Mouse (Mus musculus): Measurements from ENCODE around the gene Map3k4.

Map3k4 gene

GRCm38 (mm10) chr17:12275756-12276155 lies 42.8 kb downstream of the Map3k4 start:
- intact Hi-C loops (cut with DNase I): loop anchor here (5.0 kb wide), 1 partner anchor 87 kb away; no protein-coding TSS in a partner anchor

DNA sequence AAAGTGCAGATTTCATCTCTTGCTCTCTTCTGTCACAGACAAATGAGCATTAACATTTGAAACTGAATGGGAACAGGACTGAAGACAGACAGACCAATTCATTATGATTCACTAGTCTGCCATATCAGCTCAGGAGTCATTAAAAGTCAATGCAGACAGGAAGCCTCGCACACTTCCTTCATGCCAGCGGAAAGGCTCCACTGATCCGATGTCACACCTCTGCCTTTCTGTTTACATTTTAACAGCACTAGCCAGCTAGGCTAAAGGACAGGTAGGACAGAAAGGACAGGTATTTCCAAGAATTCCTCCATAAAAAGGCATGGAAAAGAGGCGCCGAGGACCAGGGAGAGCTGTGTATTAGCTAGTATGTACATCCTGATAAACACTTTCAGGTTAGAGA lies 45.6 kb downstream of the Map3k4 start:
- intact Hi-C loops (cut with DNase I): no loop called here

DNA sequence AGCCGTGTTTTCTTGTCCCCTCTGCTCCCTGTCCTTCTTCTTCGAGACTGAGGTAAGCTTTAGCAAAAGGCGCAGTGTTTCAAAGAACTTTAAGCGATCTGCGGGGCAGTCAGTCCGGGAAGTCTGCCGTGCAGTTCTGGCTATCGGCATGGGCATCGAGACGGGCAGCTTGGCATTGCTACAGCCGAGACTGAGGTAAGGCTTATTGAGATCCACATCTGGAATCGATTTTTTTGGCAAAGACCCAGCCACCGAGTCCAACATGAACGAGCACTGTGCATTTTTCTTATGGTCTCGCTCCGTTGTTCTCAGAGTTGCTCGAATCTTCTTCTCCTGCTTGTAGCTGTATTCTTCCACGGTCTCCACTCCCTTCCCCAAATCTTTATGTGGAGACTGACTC lies 46.8 kb downstream of the Map3k4 start:
- intact Hi-C loops (cut with DNase I): no loop called here

GRCm38 (mm10) chr17:12268538-12268937 lies 50.1 kb downstream of the Map3k4 start:
- intact Hi-C loops (cut with DNase I): loop anchor here (5.0 kb wide), 2 partner anchors 44 to 99 kb away; no protein-coding TSS in a partner anchor

GRCm38 (mm10) chr17:12268091-12268490 lies 50.5 kb downstream of the Map3k4 start:
- intact Hi-C loops (cut with DNase I): loop anchor here (5.0 kb wide), 2 partner anchors 44 to 99 kb away; no protein-coding TSS in a partner anchor

DNA sequence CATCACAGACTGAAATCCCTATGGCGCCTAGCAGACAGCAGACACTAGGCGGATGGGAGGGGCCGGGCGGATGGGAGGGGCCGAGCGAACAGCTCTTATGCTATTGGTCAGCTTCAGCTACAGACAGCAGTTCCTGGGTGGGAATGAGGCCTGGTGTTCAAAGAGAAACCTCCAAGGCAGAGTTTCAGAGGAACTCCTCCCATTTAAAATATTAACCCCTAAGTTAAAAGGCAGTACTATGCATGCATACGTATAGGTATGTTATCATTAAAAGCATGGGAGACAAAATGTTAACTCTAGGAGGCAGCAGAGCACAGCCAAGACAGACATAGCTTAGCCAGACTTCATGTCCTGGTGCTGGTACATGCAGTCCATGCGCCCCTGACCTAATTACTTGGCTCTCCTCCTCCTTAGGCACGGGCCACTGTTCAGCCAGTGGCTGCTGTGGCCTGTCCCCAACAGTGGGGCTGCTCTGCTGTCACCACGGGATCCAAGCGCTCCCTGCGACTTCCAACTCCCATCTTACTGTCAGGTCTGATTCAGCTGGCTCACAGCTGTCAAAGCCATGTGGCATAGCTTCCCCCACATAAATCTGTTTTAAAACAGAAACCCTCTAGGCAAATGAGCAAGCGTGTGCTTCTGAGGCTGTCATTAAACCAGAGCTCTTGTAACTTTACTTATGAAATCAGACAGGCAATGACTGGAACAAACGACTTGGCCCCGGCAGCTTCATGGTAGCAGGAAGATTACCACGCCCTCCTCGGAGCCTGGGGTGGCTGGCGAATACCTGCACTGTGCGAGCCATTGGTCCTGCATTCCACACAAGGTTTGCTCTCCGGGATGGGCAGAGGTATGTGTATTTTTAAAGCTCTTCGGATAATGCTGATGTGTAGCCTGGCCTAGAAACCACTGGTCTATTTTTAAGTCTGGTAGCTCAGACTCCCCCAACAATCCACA lies 52.3 kb downstream of the Map3k4 start:
- intact Hi-C loops (cut with DNase I): loop anchor here (5.0 kb wide), 2 partner anchors 46 to 101 kb away; no protein-coding TSS in a partner anchor

DNA sequence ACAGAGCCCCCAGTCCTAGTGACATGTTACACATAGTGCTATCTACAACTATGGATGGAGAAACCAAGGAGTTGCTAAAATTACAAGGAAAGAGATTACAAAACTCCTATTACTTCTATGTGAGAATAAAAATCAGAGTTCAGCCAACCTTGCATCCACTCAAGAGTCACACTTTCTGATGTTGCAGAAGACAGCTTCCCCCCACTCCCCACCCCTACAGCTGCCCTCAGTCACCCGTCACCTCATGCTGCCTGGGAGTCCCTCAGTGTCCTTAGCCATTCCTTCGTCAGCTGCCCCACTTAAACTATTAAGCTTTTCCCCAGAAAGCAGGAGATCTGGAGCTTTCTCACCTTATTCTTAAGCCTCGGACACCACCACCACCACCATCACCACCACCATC lies 54.3 kb downstream of the Map3k4 start:
- intact Hi-C loops (cut with DNase I): no loop called here

DNA sequence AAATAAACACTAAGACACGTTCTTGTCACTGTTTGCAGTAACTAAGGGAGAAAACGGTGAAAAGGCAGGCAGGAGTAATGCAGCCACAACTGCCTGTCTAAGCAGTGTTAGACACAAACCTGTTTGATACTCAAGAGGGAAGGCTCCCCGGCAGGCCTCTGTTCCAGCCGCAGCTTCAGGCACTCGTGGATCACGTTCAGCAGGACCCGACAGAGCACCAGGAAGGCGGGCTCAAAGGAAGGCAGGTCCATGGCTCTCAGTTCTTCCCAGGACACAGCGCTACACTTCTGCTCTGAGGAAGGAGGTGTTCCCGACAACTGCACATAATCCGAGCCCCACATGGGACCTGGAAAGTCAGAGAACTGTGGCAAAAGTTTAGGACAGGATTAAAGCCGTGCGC lies 54.8 kb downstream of the Map3k4 start:
- intact Hi-C loops (cut with DNase I): no loop called here

GRCm38 (mm10) chr17:12262851-12263250 lies 55.7 kb downstream of the Map3k4 start:
- intact Hi-C loops (cut with DNase I): no loop called here

DNA sequence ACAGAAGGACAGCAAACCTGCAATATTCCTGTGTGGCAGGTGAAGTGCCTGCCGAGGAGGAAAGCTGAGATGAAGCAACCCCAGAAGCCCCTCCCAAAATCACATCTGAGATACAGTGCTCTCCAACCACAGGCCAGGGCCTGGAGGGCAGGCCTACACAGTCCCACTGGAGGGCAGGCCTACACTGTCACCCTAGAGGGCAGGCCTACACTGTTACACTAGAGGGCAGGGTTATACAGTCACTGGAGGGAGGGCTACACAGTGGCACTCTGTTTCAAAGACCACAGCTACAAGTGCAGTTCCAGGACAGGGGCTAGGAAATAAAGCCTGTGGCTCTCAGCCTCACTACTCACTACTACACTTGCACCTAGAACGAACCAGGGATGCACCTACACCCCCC lies 56.7 kb downstream of the Map3k4 start:
- intact Hi-C loops (cut with DNase I): no loop called here

DNA sequence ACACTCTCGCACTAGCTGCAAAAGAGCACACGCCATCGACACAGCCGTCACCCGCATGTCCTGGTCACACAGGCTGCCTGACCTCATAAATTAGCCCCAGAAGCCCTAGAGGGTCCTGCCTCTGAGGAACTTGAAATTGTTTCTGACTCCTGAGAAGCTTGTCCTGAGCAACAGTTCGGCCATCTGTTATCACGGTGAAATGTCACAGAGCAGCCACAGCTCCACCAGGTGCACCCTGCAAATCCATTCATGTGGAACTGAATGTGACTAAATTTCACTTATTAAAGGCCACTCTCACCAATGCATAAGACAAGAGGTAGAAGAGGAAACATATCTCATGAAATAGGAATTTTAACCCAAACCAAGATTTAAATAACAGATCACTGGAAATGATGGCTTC lies 57.2 kb downstream of the Map3k4 start:
- intact Hi-C loops (cut with DNase I): no loop called here

DNA sequence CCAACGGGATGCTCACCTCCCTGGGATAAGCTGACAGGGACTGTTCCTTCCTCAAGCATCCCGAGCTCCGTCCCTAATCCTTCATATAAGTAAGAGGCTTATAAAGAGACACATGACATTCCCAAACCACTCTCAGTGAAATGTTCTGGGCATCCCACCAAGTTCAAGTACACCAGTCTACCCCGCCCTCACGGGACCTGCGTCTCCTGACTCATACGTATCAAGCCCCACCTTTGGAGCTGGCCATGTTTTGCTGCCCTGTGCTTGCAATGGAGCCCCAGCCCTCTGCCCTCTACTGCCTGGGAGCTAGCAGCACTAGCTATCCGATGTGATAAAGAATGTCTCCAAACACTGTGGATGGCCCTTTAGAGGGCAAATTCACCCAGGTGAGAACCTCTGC lies 58.6 kb downstream of the Map3k4 start:
- intact Hi-C loops (cut with DNase I): no loop called here

DNA sequence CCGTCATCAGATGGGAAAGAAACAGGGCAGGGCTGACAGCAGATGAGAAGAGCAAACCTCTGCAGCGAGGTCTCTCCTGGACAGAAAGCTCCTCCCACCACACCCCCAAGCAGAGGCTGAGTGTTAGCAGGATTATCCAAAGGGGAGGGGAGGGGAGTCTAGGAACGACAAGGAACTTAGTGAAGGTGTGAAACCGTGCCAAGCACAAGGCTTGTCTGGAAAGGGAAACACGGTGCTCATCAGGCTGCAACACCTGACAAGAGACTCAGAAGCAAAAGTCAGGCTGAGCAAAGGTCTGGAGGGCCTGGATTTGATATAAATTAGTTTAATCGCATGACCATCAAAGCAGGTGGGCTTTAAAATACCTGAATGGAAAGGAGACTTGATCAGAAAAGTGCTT lies 60.1 kb downstream of the Map3k4 start:
- intact Hi-C loops (cut with DNase I): no loop called here

DNA sequence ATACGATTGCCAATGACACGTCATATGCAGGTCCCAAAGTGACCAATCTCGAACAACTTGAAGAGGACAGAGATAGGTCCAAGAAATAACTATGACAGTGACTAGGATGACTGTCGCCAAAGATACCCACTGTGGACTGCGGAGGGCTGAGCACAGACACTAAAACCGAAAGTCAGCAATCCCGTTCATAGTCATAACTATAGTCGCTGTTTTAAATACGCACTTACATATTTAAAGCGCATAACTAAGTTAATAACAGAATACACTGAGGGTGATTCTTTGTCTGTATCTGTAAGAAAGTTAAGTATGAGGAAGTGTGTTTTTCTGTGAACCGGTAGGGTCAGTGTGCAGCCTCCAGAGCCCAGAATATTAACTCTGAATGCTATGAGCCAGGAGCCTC lies 62.5 kb downstream of the Map3k4 start:
- intact Hi-C loops (cut with DNase I): no loop called here

DNA sequence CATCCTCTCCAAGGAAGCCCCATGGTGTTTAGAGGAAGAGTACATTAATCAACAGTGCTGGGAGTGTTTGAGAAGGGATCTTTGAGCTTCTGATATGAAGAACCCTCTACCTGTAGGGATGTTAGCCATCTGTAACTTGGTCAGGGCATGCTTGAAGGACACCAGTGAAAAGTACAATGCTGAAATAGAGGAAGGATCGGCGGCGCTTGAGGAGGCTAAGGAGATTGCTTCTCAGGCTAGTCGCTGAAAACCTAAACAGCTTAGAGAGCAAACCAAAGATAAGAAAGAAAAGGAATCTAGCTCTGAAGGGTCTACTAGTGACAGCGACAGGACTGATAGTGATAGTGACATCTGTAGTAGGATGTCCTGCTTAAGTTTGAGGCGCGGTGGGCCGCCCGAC lies 68.0 kb downstream of the Map3k4 start:
- intact Hi-C loops (cut with DNase I): no loop called here

DNA sequence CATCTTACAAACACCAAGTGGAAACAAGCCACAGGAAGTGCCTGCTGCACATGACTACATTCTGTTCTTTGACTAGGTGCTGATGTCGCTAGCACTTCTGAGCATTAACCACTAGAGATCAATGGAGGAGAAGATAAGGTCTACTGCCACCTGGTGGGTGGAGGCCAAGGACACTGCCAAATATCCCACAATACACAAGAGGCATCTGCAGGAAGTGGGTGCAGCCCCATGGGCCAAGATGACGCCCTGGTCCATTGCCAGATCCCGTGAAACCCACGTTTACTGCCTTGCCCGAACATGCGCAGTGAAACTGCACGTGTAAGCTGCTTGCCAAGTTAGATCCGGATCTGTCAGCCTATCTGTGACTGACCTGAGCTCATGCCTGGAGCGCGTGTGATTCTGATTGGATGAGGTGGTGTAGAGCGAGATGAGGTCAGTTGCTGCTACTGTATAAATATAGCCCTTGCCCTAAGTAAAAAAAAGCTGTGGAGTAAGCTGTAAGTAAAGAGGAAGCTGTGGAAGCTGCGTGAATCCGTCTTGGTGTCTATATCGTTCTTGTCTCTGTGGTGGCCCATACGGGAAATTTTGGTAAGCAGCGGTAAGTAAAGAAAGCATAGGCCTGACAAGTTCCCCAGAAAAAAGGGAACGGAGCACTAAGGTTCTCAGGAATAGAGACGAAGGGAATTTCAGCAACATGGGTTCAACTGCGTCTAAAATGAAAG lies 68.7 kb downstream of the Map3k4 start:
- intact Hi-C loops (cut with DNase I): no loop called here

GRCm38 (mm10) chr17:12240701-12241100 lies 77.9 kb downstream of the Map3k4 start:
- intact Hi-C loops (cut with DNase I): no loop called here

DNA sequence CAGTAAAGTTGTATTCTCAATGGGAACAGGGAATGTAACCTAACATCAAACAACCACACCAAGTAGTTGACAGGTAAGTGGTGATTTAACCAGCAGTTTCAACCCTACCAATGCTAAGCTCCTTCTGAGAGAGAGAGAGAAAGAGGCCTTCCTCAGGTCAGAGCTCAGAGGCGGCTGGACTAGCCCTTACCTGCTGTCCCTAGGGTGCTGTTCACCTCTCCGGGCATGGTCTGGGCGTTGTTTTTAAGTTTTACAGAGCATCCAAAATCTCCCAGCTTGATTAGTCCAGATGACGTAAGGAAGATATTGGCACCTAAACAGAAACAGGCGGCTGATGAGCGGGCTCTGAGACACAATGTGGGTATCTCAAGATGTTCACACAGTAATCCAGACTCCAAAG lies 85.9 kb downstream of the Map3k4 start:
- intact Hi-C loops (cut with DNase I): no loop called here

DNA sequence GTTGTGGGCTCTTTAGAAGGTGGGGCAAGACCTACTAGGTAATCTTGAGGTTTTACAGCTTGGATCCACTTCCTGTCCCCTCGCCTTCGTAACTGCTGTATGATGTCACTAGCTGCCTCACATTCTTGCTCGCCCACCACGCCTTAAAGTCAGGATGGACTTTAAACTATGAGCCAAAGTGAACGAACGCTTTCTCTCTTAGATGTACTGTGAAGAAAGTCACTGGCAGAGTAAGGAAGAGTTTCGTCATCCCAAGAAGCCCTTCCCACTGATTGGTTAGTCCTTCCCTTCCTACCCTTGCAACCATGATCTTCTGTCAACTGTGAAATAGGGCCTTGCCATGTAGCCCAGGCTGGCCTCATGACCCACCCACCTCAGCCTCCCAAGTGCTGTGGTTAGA lies 87.5 kb downstream of the Map3k4 start:
- intact Hi-C loops (cut with DNase I): no loop called here

DNA sequence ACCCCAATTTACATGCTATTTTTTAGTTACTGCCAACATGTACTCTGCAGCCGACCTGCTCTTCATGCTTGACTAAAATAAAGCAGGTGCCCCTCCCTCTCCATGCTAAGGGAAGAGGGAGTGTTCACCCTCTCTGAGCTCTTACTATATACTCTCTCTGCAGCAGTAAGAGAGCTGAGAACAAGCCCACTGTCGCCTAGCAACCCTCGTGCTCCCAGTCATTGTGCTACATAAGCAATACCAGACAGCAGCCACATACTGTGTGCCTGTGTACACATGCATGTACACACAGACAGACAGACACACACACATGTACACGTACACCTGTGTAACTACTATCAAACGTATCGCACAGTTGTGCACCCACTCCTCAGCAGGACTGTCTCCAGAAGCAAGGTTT lies 88.4 kb downstream of the Map3k4 start:
- intact Hi-C loops (cut with DNase I): no loop called here

GRCm38 (mm10) chr17:12229756-12230155 lies 88.8 kb downstream of the Map3k4 start:
- intact Hi-C loops (cut with DNase I): loop anchor here (10.0 kb wide), 1 partner anchor 145 kb away; the partner anchor contains the start of gene Plg

DNA sequence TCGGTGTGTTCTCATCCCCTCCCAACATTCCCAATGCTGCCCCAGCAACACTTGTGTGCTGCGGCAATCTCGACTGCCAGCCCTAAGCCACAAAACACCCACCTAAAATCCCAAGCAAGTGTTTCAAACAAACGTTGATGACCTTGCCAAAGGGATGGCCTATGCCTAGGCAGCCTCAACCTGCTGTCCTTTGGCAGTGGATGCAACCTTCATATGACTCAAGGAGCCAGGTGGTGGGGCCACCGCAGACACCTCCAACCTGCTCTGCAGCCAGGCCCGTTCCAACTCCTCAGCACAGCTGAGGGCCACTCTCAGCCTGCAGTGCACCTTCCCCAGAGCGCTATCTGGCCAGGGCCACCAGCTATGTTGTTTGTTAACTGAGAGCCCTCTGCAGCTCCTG lies 90.1 kb downstream of the Map3k4 start:
- intact Hi-C loops (cut with DNase I): loop anchor here (10.0 kb wide), 1 partner anchor 146 kb away; the partner anchor contains the start of gene Plg

All from adrenal gland (tissue).